Mouse (Mus musculus) small intestine, adult 2 months (tissue): ENCODE data around the gene Fam198a.

Source experiments
- CTCF ChIP-seq: fragments of 200-500 bp; IDR thresholded peaks from 2 replicates; pipeline ENCODE4 v1.5.1; 2012; ENCODE audit warnings: low read depth, mild to moderate bottlenecking, control low read depth, inconsistent platforms, low read length, moderate library complexity, mixed read lengths; ENCODE audit not compliant: insufficient replicate concordance, insufficient read length; ENCODE audit errors: extremely low read depth
- POLR2A ChIP-seq: fragments of 200-500 bp; IDR thresholded peaks from 2 replicates; pipeline ENCODE4 v1.6.1; 2012; ENCODE audit warnings: low read depth, mild to moderate bottlenecking, control low read depth, inconsistent platforms, low read length, moderate library complexity

DNA sequence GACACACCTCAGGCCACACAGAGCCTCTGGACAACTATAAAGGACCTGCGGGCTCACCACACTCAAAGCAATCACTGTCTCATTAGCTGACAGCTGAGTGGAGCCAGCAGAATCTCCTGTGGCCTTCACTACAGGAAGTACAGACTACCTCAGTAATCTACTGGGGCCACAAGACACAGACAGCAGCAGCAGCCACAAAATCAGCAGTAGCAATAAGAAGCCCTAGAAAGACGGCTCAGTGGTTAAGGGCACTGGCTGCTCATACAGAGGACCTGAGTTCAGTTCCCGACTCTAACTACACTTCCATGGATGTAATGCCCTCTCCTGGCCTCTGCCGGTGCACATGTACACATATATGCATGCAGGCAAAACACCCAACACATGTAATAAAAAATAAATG, 69.5 kb downstream of the Fam198a start:
- TF ChIP-seq CTCF = no peak
- TF ChIP-seq POLR2A = no peak
